Comparison of ENCODE assay signal across 9 mouse cellular contexts in the genomic region with DNA sequence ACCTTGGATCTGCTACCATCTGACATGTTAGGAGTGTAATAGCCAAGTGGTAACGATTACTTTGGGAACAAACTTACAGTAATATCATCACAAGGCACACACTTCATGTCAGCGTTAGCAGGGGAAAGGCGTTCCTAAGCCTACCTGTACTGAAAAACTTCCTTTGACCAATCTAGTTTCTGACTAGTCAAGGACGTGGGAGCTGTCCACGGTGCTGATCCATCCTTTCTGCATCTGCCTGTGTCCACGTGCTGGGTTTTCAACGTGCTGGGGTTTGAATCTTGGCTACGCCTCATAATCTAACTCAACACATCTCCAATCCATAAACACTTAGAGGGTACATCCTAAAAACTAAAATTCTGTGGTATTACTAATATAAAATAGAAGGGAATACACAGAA. TPM values are rescaled to one million over a fixed set of nuclear protein-coding genes. Genes with fewer than 3 reads are reported as not detected.
DNase-seq lines count a peak whose midpoint lies in the region; ATAC-seq lines count a peak whose summit lies in the region.
"Had no signal": no experiment of that assay in that cellular context is flagged by ENCODE, and none has a peak within 500 bp of the region (broad histone marks: within the 10 kb centered on the region; RNA-seq: fewer than 3 reads in every experiment).

No protein-coding gene starts in this region.

- intact Hi-C loops in heart, postnatal 36 days (cut with DNase I), result no loop called here

- no peaks in the 10 kb centered on the region for H3K4me1 ChIP-seq in forebrain, embryonic 11.5 days (replicated peaks; ENCODE audit: control insufficient read depth, insufficient read depth, low read length)
- H3K4me1 ChIP-seq in forebrain, embryonic 13.5 days, result no peaks in the 10 kb centered on the region
- H3K4me1 ChIP-seq: lung, embryonic 15.5 days had no signal

- 33% methylated on average over 8 of the region's 8 CpGs for WGBS in forebrain, embryonic 11.5 days
- 38% methylated on average over 8 of the region's 8 CpGs for WGBS in forebrain, embryonic 13.5 days

- no peaks in the 10 kb centered on the region; the same call in 1 of the 2 replicates for H3K9me3 ChIP-seq in forebrain, embryonic 11.5 days (ENCODE audit: control insufficient read depth, low read length)
- H3K9me3 ChIP-seq in forebrain, embryonic 13.5 days (replicated peaks), result no peaks in the 10 kb centered on the region
- H3K9me3 ChIP-seq: lung, embryonic 15.5 days had no signal

- H3K4me3 ChIP-seq in forebrain, embryonic 11.5 days (ENCODE audit: low read depth, low read length), result no peak overlapping the region
- no peak overlapping the region for H3K4me3 ChIP-seq in forebrain, embryonic 13.5 days
- H3K4me3 ChIP-seq: lung, embryonic 15.5 days had no signal

- H3K36me3 ChIP-seq in forebrain, embryonic 11.5 days (ENCODE audit: control insufficient read depth, insufficient read depth, low read length), result no peaks in the 10 kb centered on the region
- H3K36me3 ChIP-seq in forebrain, embryonic 13.5 days (ENCODE audit: poor library complexity, severe bottlenecking), result no peaks in the 10 kb centered on the region
- H3K36me3 ChIP-seq: lung, embryonic 15.5 days had no signal

- H3K27ac ChIP-seq in forebrain, embryonic 11.5 days (ENCODE audit: low read depth, low read length), result no peak overlapping the region
- no peak overlapping the region for H3K27ac ChIP-seq in forebrain, embryonic 13.5 days
- H3K27ac ChIP-seq: lung, embryonic 15.5 days had no signal

- peak; percentile 73 for DNase-seq in forebrain, embryonic 11.5 days (ENCODE audit: low spot score)
- peak; percentile 46 for DNase-seq in ovary, postnatal 14 days (ENCODE audit: low spot score)
- no peak for DNase-seq in ovary, adult 18-20 months (ENCODE audit: low spot score)
- DNase-seq in heart, postnatal 36 days, result peak; percentile 28 to 50
- peak; percentile 17 for DNase-seq in thymus, postnatal 0 days (ENCODE audit: low spot score)
- no peak for DNase-seq in cerebellum, adult 9-11 months
- DNase-seq in cerebellum, adult 11 months, result no peak

- H3K4me2 ChIP-seq in forebrain, embryonic 11.5 days (ENCODE audit: low read depth, low read length, severe bottlenecking), result no peak overlapping the region
- H3K4me2 ChIP-seq in forebrain, embryonic 13.5 days, result no peak overlapping the region
- H3K4me2 ChIP-seq: lung, embryonic 15.5 days had no signal

- no peak for ATAC-seq in forebrain, embryonic 11.5 days (replicated peaks; ENCODE audit: low FRiP score)
- no peak for ATAC-seq in forebrain, embryonic 13.5 days

- H3K27me3 ChIP-seq in forebrain, embryonic 11.5 days (ENCODE audit: control insufficient read depth, insufficient read depth, low read length), result no peaks in the 10 kb centered on the region
- H3K27me3 ChIP-seq in forebrain, embryonic 13.5 days, result no peaks in the 10 kb centered on the region
- H3K27me3 ChIP-seq: lung, embryonic 15.5 days had no signal

- H3K9ac ChIP-seq in forebrain, embryonic 11.5 days (ENCODE audit: low read length), result no peak overlapping the region
- no peak overlapping the region for H3K9ac ChIP-seq in forebrain, embryonic 13.5 days
- H3K9ac ChIP-seq: lung, embryonic 15.5 days had no signal

RNA-seq across cellular contexts. Expression of a gene that starts 5.4 kb away (rescaled TPM):
- 7.9 and 8.9 TPM in 2 replicates for polyA plus RNA-seq in forebrain, embryonic 11.5 days (2014; fragmentation: Nextera tagmentation; extraction: Ambion mirVana)
- 8.0 and 8.1 TPM in 2 replicates for polyA plus RNA-seq in forebrain, embryonic 13.5 days (2015; fragmentation: Nextera tagmentation; extraction: Ambion mirVana)
- 10 to 100 TPM; 17.8 to 29.7 TPM for total RNA-seq in heart, postnatal 36 days (2021)
- polyA plus RNA-seq in thymus, postnatal 0 days (2015; fragmentation: Nextera tagmentation; extraction: Ambion mirVana), result 9.5 and 10.7 TPM in 2 replicates

RNA-seq across cellular contexts. Expression of a gene that starts 26.1 kb away (rescaled TPM):
- polyA plus RNA-seq in forebrain, embryonic 11.5 days (2014; fragmentation: Nextera tagmentation; extraction: Ambion mirVana), result 26.3 and 28.7 TPM in 2 replicates
- polyA plus RNA-seq in forebrain, embryonic 13.5 days (2015; fragmentation: Nextera tagmentation; extraction: Ambion mirVana), result 19.8 and 20.5 TPM in 2 replicates
- total RNA-seq in heart, postnatal 36 days (2021), result 1 to 10 TPM; 1.9 to 2.2 TPM
- polyA plus RNA-seq in thymus, postnatal 0 days (2015; fragmentation: Nextera tagmentation; extraction: Ambion mirVana), result 0.59 and 0.68 TPM in 2 replicates

Comparison
In these comparisons a context has a peak if more than half of its experiments do, and no peak if none do; other contexts are left out.
1. DNase-seq: peak in forebrain, embryonic 11.5 days (single experiment), ovary, postnatal 14 days (single experiment), heart, postnatal 36 days (2 of 2) and thymus, postnatal 0 days (single experiment); none in ovary, adult 18-20 months (single experiment), cerebellum, adult 9-11 months (single experiment) and cerebellum, adult 11 months (single experiment).
2. RNA of a gene that starts 26.1 kb away (polyA plus RNA-seq): 26.3 to 28.7 TPM in forebrain, embryonic 11.5 days and 19.8 to 20.5 TPM in forebrain, embryonic 13.5 days; 0.59 to 0.68 TPM in thymus, postnatal 0 days; every median in the first group is over 10 times any median in the second.